Mouse (Mus musculus): ENCODE results near the gene Ccnd3.

The Ccnd3 gene

DNA sequence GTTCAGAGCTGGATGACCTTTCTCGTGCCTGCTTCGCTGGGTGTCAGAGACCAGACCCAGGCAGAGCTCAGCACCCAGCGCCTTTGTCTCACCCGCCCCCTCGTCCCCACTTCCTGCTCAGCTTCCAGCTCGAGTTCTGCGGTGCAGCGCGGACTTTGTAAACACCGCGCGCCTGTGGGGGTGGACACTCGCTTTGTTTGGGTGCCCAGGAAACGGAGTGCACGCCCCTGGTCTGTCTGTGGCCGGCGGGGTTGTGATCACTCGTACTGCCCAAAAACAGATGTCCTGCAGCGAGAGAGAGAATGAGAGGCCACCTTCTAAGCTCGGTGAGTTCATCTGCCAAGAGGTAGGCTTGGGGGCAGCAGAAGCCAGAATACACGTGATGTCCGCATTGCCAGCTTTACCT is at the start of gene Ccnd3:
TSS of gene Ccnd3 (plus strand) at position 111 of the 406 bp plus-strand sequence.
- DNase-seq (ENCODE audit: low read depth, low spot score): no peak

DNA sequence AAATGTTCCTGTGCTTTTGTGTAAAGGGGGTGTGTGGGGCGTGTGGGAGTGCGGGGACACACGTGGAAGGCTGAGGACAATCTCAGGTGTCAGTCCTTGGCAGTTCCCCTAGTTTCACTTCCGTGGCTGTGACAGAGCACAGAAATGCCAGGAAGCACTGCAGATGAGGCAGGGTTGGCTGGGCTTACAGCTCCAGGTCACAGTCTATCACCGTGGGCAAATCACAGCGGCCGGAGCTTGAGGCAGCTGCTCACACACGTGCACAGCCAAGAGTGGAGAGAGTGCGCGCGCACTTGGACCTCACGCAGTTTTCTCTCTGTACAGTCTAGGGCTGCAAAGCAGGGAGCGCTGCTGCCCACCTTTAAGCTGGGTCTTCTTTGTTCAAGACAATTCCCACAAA is 46.5 kb upstream of the Ccnd3 start:
- DNase-seq (ENCODE audit: low read depth, low spot score): no peak

DNA sequence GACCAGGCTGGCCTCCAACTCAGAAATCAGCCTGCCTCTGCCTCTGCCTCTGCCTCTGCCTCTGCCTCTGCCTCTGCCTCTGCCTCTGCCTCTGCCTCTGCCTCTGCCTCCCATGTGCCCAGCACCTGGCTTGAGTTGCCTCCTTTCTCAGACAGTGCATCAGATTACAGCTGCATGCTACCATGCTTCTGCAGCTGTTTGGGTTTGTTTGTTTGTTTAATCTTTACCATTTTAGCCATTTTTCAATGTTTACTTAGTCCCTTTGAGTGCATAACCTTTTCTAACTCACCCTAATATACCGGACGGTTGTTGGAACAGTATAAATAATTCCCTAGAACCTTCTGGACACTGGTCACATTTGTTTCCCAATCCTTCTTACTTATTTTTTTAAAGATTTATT is 45.9 kb upstream of the Ccnd3 start:
- no peak for DNase-seq (ENCODE audit: low read depth, low spot score)

DNA sequence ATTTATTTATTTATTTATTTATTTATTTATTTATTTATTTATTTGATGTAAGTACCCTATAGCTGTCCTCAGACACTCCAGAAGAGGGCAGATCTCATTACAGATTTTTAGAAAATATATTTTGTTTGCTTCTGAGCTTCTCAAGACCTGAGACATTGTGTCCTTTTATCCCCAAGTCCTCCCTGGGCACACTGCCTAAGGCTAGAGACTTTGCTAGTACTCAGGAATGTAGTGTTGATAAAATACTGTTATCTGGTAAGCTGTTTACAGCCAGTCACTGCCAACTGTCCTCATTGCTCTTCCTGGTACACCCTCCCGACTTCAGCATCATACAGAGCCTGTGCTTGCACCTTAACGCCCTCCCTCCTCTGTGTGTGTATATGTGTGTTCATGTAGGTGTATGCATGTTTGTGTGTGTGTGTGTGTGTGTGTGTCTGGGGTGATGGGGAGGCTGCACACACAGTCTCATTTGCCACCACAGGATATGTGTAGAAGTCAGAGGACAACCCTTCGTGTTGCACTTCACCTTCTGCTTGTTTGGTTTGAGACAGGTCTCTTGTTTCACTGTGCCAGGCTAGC is 45.4 kb upstream of the Ccnd3 start:
- DNase-seq (ENCODE audit: low read depth, low spot score): no peak

DNA sequence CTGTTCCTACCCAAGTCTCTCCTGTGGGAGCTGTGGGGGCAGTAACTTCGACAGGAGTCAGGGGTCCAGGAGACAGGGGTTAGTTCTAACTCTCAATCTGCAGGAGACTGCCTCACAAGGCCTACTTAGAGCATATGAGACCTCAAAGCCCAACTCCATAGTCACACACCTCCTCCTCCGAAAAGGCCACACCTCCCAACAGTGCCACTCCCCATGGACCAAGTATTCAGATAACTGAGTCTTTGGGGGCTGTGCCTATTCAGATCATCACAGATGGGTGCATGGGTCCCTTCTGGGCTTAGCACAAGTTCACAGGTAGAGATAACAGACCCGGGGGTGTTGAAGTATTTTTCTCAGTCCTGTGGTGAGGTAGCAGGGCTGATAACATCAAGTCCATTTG is 43.2 kb upstream of the Ccnd3 start:
- no peak for DNase-seq (ENCODE audit: low read depth, low spot score)

DNA sequence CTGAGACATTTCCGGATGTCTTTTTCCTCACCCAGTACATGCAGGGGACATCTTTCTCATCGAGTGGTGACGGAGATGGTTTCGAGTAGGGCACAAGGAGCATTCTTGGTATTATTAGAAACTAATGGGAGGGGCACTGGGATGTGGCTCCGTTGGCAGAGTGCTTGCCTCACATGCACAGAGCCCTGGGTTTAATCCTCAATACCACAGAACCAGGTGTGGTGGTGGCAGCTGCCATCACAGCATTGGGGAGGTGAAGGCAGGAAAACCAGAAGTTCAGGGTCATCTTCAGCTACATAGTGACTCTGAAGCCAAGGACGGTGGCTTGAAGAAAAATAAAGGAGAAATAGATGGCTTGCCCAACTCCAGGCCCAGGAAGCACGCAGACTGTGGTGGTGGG is 42.6 kb upstream of the Ccnd3 start:
- no peak for DNase-seq (ENCODE audit: low read depth, low spot score)

DNA sequence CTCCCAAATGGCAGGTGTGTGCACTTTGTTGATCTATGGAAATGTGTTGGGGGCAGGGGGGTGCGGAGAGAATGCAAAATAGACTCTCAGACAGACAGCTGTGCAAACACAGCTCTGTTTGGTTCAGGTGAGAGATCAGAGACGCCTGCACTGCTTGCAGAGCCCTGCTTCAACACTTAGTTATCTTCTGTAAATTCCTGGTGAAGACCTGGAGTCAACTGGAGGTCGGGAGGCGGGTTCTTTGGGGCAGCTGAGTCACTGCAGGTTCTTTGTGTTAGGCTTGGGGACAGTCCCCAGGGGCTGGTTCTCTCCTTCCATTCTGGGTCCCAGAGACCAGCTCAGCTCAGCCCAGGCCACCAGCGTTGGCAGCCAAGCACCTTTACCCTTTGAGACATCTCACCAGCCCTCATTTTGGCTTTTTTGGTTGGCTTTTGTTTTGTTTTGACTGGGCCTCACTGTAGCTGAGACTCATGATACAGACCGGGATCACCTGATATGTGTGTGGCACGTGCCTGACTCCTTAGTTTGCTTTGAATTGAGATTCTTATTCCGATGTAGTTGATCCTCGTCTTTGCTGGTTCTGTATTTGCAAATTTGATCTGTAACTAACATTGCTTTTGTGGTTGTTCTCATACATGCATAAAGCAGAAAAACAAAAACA is 42.0 kb upstream of the Ccnd3 start:
- no peak for DNase-seq (ENCODE audit: low read depth, low spot score)

DNA sequence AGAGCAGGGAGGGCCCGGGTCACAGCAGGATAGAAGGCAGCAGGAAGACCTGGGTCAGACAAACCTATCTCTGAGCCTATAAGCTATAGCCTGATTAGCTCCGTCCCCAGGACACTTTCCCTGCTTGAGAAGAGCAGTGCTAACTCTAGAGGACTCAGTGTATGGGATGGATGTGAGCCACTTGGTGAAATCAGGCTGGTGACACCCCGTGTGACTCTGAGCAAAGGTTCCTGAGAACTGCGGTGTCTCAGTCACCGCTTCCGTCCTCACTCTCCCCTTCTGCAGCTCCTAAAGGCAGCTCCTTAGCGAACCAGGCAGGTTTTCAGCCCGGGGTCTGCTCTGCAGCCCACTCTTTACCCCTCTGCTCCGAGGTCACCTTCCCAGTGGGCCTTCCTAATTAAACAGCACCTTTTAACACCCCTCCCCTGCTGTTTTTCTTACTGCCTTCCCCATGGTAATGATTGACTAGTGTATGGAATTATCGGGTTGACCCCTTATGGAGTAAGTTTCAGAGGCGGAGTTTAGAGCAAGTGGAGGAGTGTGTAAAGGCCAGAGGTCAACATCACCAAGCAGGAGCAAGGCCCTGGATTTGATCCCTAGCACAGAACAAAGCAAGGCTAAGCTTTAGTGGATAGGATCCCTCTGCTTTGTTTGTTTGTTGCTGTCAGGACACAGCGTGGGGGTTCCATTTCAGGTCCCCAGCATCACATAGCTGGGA is 40.4 kb upstream of the Ccnd3 start:
- DNase-seq (ENCODE audit: low read depth, low spot score): no peak

DNA sequence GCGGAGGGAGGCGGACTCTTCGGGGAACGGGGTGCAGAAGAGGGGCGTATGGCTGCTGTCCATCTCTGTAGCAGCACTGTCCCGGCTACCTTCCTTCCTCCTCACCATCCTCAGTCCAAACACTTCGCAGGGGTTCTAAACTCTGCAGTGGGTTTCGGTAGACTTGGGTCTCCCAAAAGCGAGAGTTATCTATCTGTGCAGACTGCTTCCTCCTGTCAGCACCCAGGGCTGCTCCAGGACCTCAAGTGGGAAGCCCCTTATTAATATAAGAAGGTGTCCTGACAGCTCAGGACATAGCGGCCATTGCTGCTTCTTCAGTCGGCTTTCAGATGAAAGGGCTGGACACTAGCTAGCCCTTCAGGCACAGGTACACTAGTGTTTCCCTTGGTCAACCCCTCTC is 39.8 kb upstream of the Ccnd3 start:
- no peak for DNase-seq (ENCODE audit: low read depth, low spot score)

DNA sequence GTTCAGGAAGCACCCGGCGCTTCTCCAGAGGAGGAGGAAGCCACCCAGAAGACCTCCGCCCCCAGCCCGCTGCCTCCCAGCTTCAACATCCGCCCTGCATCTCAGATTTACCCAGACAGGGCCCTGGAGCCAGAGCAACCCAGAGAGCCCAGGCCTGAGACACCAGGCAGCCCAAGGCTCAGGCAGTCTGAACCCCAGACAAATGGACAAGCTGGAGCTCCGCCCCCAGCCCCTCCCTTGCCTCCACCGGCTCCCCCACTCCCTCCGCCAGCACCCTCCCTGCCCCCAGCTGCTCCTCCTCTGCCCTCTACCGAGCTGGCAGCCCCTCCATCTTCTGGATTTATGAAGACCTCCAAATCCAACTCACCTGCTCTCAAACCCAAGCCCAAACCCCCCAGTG is 38.6 kb upstream of the Ccnd3 start:
- DNase-seq (ENCODE audit: low read depth, low spot score): no peak

DNA sequence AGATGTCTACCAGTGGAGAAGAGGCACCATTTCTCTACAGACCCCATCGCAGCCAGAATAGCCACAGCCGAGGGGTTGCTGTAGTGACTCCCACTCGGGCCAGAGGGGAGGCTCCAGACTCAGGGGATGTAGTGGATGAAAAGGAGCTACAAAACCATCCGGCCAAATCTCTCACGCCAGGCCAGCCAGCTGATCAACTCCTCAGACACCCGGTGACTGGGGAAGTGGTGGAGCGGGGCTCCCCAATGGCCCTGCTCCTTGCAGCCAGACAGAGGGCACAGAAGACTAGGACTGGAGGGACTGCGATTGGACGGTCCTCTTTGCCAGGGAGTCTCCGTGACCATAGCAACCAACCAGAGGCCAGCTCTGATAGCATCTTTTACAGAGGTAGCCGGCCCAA is 37.2 kb upstream of the Ccnd3 start:
- DNase-seq (ENCODE audit: low read depth, low spot score): no peak

DNA sequence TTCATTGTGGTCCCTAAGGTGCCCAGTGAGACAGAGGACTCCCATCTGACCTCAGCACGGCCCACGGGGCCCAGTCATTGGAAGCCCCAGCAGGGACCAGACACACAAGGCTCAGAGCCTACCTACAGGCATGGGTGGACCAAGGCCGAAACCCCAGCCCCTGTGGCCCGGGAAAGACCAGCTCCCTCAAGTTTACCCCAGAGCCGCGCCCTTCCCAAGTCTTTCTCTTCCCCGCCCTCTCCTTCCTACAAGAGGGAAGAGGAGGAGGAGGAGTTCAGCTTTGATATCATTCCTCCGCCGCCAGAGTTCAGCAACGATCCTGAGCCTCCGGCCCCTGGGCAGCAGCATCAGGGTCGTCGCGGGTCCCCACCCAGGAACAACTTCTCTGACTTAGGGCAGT is 36.8 kb upstream of the Ccnd3 start:
- no peak for DNase-seq (ENCODE audit: low read depth, low spot score)

DNA sequence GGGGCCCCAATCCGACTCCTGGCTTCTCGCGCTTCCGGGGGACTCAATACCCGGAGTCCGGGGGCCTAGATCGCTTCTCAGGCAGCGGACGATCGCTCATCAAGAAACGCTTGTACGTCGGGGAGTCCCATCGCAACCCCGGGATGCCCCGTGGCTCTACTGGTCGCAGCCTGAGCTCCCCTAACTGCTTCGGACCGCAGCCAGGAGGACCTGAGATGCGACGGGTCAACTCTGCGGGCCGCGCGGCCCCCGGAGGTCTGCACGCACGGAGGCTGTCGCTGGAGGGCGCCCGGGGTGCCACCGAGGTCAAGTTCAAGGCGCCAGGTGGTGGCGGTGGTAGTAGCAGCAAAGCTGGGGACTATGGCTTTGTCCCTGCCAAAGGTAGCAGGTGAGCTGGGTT is 36.4 kb upstream of the Ccnd3 start:
- no peak for DNase-seq (ENCODE audit: low read depth, low spot score)

DNA sequence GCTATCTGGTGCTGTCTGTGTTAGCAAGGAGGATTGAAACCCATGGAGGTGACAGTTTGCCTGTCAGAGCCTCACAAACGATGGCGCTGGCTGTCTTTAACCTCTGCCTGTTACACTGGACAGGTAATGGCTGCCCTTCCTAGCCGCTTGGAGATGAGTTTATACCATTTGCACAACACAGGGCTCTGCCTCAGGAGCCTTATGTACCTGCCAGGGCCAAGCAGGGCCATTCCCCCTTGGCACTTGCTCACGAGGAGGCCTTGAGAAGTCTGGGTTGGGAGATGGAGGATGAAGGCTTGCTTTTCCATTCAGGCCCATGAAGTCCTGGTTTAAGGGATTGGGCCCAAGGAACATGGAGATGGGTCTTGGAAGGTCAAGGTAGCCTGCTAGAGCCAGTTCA is 35.2 kb upstream of the Ccnd3 start:
- DNase-seq (ENCODE audit: low read depth, low spot score): no peak

DNA sequence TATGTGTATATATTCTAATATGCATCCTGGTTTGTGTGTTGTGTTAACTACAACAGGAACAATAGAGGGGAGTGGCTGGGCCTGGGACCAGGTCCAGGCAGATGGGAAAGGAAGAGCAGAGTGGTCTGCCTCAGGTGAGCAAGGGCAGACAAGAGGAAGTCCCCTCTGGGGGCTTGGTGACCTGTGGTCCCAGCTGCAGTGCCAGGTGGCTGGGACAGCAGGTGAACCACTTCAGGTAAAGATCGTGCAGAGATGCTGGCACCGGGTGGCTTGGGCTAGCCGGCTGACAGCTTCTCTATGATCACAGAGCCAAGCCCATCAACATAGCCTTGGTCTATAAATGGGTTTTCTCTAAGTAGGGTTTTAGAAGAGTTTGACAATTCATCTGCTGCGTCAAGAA is 34.7 kb upstream of the Ccnd3 start:
- DNase-seq (ENCODE audit: low read depth, low spot score): no peak

DNA sequence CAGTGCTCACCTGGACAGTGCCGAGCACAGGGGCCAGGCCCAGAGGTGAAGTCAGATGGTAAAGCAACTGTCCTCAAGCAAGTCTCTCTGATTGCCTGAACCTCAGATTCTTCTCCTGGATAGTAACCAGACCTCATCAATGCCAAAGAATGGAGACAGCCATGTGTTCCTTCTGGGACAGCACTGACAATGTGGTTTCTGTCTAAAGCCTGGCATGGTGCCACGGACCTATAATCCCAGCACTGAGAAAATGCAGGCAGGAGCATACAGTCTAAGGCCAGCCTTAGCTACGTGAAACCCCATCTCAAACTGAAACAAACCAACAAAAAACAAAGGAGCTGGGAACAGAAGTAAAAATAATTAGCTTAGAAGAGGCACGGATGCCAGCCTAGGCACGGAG is 34.2 kb upstream of the Ccnd3 start:
- DNase-seq (ENCODE audit: low read depth, low spot score): no peak

DNA sequence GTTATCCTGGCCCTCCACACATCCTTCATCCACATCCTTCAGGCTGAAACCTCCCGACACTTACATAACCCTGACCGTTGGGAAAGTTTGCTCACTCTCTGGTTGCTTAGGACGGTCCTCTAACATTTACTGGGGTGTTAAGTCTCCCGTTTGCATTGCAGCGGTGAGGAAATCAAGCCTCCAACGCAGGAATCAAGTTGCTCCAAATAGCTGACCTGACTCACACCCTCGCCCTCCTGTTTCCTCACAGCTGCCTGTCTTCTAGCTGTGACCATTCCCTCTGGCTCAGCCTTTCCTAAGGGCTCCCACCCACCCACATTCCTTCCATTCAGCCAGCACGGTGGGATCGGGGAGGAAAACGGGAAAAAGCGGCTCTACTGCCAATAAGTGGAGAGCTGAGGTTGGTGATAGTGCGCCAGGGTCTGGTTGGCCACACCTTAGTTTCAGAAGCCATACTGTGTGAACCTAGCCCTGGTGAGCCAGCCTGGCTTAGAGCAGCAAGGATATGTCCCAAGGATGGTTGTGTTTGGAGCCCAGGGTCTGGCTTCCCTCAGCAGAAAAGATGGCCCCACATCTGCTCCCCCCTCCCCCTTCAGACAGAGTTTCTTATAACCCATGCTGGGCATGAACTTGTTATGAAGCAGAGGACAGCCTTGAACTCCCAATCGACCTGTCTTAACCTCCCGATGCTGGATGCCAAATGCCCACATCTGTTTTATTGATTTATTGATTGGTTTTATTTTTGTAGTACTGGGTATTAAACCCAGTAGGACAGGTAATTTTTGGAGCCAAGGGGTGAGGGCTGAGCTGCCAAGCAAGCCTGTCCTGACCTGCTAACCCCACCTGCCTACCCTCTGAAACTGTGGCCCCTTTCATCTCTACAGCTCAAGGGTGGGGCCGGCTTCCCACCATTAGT is 32.2 kb upstream of the Ccnd3 start:
- no peak for DNase-seq (ENCODE audit: low read depth, low spot score)

DNA sequence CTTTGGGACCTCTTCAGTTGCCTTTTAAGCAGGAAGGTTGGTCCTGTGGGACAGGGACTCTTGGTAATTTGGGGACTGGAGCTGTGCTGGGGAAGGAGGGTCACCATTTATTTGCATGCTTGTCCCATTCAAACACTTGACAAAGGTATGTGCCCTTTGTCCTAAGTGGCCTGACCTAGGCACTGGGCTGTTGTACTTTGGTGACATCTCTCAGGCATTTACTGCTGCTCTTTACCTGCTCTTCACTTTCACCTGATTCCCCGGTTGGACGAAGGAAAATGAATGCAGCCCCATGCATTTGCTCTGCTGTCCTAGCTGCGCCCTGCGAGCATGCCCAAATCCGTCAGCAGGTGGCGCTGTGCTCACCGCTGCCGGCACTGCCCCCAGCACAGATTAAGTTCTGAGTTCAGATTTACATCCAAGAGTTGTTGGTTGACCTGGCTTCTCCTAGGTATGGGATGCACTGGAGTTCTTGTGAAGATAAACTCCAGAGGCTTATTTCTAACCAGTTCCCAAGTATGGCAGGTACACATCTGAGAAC is 31.3 kb upstream of the Ccnd3 start:
- DNase-seq (ENCODE audit: low read depth, low spot score): peak; percentile 40

DNA sequence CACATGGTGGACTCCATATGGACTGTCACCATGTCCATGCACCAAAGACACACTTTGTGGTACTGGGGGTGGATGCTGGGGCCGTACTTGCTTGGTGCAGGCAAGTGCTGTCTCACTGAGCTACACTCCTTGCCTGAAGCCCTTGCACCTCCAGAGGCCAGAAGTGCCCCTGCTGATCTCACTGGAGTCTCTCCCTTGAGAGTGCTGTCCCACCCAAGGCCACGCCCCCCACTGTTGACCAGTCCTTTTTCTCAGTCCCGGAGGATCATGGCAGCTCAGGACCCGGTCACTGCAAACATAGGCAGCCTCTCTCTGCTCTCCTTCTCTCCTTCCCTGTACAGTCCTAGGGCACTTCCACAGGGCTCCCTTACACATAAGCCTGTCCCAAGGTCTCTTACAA is 30.6 kb upstream of the Ccnd3 start:
- no peak for DNase-seq (ENCODE audit: low read depth, low spot score)

DNA sequence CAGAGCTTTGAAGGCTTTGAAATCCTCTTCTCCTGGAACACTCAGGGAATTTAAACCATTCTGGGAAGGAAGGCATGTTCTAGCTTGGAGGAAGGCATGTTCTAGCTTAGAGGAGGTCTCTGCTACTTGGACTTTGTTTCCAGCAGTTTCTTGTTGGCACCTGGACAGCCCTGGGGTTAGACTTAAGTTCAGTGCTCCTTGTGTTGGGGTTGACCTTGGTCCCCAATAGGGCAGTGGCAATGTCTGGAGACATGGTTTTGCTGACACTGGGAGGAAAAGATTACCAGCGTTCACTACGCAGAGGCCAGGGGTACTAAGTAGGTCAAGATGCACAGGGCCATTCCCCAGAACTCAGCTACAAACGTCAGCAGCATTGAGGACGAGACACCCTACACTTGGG is 29.7 kb upstream of the Ccnd3 start:
- DNase-seq (ENCODE audit: low read depth, low spot score): no peak

DNA sequence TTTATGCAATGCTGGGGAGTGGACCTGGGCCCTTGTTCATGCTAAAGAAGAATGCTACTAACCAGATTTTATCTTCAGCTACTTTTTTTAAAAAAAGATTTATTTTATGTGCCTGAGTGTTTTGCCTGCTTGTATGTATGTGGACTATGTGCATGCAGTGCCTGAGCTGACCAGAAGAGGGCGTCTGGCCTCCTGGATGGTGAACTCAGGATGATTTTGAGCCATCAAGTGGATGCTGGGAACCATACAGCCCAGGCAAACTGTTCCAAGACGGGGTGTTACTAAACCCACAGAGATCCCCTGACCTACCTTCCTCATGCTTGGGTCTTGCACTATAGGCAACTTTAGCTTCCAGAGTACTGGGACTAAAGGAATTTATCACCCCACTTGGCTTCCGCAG is 29.1 kb upstream of the Ccnd3 start:
- DNase-seq (ENCODE audit: low read depth, low spot score): no peak

DNA sequence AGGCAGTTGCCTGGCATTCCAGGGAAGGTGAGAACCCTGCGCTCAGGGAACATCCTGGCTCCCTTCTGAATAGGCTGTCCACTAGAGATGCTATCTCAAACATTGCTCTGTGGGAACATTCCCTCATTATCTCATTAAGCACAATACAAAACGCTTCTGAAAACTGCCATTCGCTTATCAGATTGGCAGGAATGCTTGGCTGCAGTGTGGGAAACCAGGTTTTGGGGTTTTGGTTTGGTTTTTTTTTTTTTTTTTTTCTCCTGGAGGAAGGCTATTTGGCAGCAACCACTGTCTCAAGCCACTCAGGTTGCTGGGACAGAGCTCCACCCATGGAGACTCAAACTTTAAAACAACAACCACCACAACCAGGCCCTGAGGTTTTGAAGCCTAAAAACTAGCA is 25.0 kb upstream of the Ccnd3 start:
- no peak for DNase-seq (ENCODE audit: low read depth, low spot score)
